Mouse (Mus musculus) ES-Bruce4 (cell line): ENCODE results near the gene P2rx7.

Source experiments
- CTCF ChIP-seq: IDR thresholded peaks from one replicate; pipeline ENCODE4 v1.8.1; 2011; ENCODE audit warnings: low read depth, low read length
- EP300 ChIP-seq: IDR thresholded peaks from 2 replicates; pipeline ENCODE4 v1.6.1; 2011; ENCODE audit warnings: low read depth, low read length; ENCODE audit not compliant: insufficient read depth
- POLR2A ChIP-seq: IDR thresholded peaks from one replicate; pipeline ENCODE4 v1.8.1; 2011; ENCODE audit warnings: low read length; ENCODE audit not compliant: insufficient read depth

DNA sequence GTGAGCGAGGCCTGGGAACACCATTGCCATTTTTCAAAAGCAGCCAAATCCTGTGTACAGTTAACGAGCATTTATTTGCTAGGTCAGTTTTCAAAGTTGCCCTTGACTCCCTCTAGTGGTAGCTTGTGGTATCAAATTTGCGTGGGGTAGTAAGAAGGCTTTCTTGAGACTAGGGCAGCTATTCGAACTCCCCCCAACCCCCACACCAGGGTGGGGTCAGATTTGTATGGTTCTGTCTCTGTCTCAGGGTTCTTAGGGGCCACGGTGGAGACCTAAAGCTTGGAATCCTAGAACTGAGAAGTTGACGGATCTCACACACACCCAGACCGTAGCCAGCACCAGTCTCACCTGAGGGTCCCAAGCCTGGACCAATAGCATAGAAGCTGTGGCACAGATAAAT, 82.4 kb downstream of the P2rx7 start:
- no peak for TF ChIP-seq POLR2A
- peak; percentile 25 for TF ChIP-seq CTCF
- no peak for TF ChIP-seq EP300
